Mouse (Mus musculus) G1E (cell line): Measurements from ENCODE around the gene Trmt2b.

Experiments
- CTCF ChIP-seq: IDR thresholded peaks from 2 replicates; pipeline ENCODE4 v1.5.1; 2012; ENCODE audit warnings: low read depth, low read length, inconsistent platforms, mixed read lengths
- GATA1 ChIP-seq: IDR thresholded peaks from 2 replicates; pipeline ENCODE4 v1.6.1; 2012; ENCODE audit warnings: borderline replicate concordance, low read length, inconsistent platforms, mixed read lengths

GRCm38 (mm10) chrX:134275715-134276114 lies 1.1 kb downstream of the Trmt2b start:
- TF ChIP-seq CTCF (no peak), GATA1 (no peak)
